Mouse (Mus musculus) T-helper 17 cell (primary cell): Measurements from ENCODE around the gene Npr2.

Experiments
- in situ Hi-C, 2 experiments: fragments of 300-600 bp; cut with MboI, MseI; formaldehyde crosslinking; loops; 1 replicate in 1 of 2; 2 replicates in 1 of 2; pipeline ENCODE4 v1.15.1; 2025; ENCODE audit warnings: high pct_unique_total_duplicates in 2 of 2

Npr2 gene

GRCm38 (mm10) chr4:43620146-43620778, 11.5 kb upstream of the Npr2 start:
- in situ Hi-C loops: loop anchor here in 1 of 2 experiments (25.0 kb wide), 1 partner anchor 1308 kb away; the partner anchor contains the start of gene Fam205a3

GRCm38 (mm10) chr4:43629106-43629817, 2.5 kb upstream of the Npr2 start:
- in situ Hi-C loops: no loop called here

DNA sequence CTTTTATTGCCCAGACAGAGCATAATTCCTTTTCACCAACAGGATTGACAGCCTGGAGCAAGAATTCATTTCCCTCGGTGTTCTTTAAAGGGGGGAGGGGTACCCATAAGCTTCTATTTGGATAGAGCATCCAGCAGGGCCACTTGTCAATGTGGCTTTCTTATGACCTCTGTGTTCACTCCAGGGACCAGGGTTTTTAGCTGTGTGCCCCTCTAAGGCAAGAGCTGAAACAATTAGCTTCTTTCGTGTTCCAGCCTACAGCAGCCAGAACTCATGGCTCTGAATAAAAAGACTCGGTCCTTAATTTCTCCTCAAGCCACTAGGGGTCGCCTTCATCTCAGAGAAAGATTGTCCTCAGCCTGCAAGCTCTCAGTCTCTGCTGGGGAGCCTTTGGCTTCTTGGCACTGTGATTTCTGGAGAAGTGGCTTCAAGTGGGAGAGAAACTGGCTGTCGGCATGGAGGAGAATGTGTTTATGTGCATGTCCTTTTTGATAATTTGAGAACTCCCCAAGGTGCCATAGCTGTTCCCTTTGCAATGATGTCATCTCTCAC, 1.6 kb upstream of the Npr2 start:
- in situ Hi-C loops: loop anchor here (5.0 kb wide), 1 partner anchor 77 kb away; no protein-coding TSS in a partner anchor

GRCm38 (mm10) chr4:43630671-43631045, 1.1 kb upstream of the Npr2 start:
- in situ Hi-C loops: loop anchor here (5.0 kb wide), 1 partner anchor 77 kb away; no protein-coding TSS in a partner anchor

DNA sequence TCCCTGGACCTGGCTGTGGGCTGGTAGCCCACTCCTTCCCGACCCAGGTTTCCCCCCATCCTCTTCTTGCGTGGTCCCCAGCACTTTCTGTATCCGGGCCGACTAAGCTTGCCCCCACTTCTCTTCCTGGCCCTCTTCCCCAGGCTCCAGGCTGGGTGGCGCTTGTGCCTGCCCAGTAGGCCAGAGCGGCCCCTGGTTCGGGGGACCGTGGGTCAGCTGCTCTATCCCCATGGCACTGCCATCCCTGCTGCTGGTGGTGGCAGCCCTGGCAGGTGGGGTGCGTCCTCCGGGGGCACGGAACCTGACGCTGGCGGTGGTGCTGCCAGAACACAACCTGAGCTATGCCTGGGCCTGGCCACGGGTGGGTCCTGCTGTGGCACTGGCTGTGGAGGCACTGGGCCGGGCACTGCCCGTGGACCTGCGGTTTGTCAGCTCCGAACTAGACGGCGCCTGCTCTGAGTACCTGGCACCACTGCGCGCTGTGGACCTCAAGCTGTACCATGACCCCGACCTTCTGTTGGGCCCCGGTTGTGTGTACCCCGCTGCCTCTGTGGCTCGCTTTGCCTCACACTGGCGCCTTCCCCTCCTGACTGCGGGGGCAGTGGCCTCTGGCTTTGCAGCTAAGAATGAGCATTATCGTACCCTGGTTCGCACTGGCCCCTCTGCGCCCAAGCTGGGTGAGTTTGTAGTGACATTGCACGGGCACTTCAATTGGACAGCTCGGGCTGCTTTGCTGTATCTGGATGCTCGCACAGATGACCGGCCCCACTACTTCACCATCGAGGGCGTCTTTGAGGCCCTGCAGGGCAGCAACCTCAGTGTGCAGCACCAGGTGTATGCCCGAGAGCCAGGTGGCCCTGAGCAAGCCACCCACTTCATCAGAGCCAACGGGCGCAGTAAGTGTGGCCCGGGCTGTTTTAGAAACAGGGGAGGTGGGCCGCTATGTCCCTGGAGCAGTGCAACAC, 503 bp downstream of the Npr2 start:
- in situ Hi-C loops: loop anchor here (5.0 kb wide), 1 partner anchor 75 kb away; no protein-coding TSS in a partner anchor

- in situ Hi-C loops: loop anchor here (5.0 kb wide), 1 partner anchor 74 kb away; no protein-coding TSS in a partner anchor
These were observed 1.6 kb downstream of the Npr2 start for GRCm38 (mm10) chr4:43633296-43633695.

DNA sequence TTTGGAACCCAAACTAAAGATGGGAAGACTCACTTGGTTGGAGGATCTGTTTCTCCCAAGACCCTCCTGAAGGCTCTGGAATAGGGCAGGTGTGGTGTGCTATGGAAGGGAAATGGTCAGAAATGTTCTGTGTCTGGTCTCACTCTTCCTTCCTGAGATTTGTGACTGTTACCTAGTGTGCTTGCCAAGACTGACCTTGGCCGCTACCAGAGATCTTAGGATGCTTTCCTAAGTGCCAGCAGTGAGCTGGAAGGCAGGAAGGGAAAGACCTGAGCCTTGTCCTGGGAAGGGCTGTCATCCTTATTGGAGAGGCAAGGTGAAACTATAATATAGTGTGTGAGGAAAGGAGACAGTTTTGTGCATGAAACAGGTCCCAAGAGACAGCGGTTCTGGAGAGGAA, 2.0 kb downstream of the Npr2 start:
- in situ Hi-C loops: loop anchor here (5.0 kb wide), 1 partner anchor 74 kb away; no protein-coding TSS in a partner anchor

- in situ Hi-C loops: loop anchor here (5.0 kb wide), 1 partner anchor 73 kb away; no protein-coding TSS in a partner anchor
These were observed 3.1 kb downstream of the Npr2 start for GRCm38 (mm10) chr4:43634621-43635374.

DNA sequence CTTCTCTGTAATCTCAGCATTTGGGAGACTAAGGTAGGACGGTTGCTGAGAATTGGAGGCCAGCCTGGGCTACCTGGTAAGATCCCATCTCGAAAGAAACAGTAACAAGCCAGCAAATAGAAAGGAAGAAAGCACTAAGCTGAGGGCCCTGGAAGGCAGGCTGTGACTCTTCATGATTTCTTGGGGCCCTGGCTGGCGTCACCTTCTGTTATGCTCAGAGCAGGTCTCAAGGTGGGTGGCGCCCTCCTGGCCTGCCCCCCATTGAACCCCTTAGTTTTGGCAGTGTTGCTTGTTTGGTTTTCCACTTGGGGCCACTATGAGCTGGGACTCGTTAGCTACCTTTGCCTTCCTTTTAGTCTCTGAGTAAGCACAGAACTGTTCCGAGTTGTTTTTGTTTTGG, 5.0 kb downstream of the Npr2 start:
- in situ Hi-C loops: no loop called here

DNA sequence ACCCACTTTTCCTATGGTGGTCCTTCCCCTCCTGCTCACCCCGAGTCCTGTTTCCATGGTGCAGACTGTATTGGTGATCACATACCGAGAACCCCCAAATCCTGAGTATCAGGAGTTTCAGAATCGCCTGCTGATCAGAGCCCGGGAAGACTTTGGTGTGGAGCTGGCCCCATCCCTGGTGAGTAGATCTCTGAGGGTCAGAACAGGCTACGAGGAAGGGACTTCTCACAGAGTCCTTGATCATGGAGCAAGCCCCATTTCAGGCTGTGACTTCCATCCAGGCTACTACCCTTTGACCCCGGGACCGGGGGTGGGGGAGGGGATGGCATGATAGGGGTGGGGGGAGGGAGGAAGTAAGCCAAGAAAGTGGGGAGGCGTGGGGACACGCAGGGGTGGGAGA, 8.3 kb downstream of the Npr2 start:
- in situ Hi-C loops: no loop called here

GRCm38 (mm10) chr4:43640491-43640890, 8.8 kb downstream of the Npr2 start:
- in situ Hi-C loops: no loop called here

GRCm38 (mm10) chr4:43649783-43650182, 18.0 kb downstream of the Npr2 start:
- in situ Hi-C loops: loop anchor here in 1 of 2 experiments (5.0 kb wide), 1 partner anchor 72 kb away; the partner anchor contains the start of genes Gba2 and Rgp1

- in situ Hi-C loops: loop anchor here in 1 of 2 experiments (5.0 kb wide), 1 partner anchor 75 kb away; the partner anchor contains the start of genes Gba2 and Rgp1
These were observed 21.0 kb downstream of the Npr2 start for GRCm38 (mm10) chr4:43652726-43653125.

- in situ Hi-C loops: loop anchor here in 1 of 2 experiments (5.0 kb wide), 1 partner anchor 76 kb away; the partner anchor contains the start of genes Gba2 and Rgp1
These were observed 21.7 kb downstream of the Npr2 start, which contains the start of gene Spag8 for GRCm38 (mm10) chr4:43653161-43654015. Gene Spag8 (minus strand): TSS chr4:43653594.

DNA sequence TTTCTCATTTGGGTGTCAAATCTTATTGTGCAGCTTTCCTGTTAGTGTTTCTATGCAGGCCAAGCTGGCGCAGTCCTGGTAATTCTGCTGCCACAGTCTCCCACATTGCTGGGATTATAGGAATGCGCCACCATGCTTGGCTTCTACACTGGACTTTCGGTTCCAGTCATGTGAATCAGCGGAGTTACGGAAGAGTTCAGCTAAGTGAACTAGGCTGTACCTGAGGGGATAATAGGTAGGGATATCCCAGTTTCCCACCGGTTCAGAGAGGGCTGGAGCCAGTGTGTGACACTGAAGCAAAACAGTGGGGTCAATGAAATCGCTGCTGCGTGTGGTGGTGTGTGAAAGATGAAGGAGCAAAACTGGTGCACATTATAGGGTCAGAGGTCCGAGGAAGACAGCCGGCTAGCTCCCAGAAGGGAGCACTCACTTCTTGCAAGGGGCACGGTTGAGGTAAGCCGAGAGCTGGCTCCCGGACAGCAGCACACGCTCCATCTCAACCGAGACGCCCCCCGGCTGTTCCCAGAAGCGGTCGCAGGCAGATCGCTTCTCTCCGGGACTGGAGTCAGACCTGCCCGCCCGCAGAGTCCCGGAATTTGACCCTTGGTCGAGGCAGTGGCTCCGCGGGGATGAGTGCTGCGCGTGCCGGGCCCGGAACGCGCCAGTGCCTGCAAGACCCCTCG, 24.1 kb downstream of the Npr2 start:
- in situ Hi-C loops: no loop called here

GRCm38 (mm10) chr4:43656339-43657109, 24.8 kb downstream of the Npr2 start, which contains the start of gene Hint2:
Gene Hint2 (minus strand): TSS chr4:43656466.
- in situ Hi-C loops: no loop called here

GRCm38 (mm10) chr4:43657146-43657545, 25.4 kb downstream of the Npr2 start:
- in situ Hi-C loops: no loop called here

- in situ Hi-C loops: no loop called here
These were observed 34.7 kb downstream of the Npr2 start for GRCm38 (mm10) chr4:43666412-43666811.
